Mouse (Mus musculus): ENCODE data around the gene Elmo2. TPM values are rescaled to one million over a fixed set of nuclear protein-coding genes. Genes with fewer than 3 reads are reported as not detected.

Elmo2 gene
- polyA plus RNA-seq, 1 experiment: 56.3 TPM

DNA sequence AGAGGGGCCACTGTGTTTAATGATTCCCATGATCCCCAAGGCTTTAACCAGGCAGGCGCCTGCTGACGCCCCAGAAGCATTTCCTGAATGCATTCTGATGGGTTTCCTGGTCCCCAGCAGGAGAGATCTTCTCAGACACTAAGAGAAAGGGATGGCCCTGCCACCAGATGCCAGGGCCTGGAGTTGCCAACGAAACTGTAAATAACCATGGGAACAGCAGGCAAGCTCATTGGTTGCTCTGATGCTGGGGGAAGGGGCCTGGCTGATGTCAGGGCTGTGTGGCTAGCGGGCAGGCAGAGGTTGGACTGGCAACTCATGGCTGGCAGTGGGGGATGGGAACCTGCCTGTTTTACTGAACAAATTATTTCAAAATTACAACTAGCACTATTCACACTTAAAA, 52.7 kb downstream of the Elmo2 start:
- 62% methylated on average over 4 of the region's 4 CpGs for WGBS
- no peak overlapping the region for H3K4me3 ChIP-seq (ENCODE audit: insufficient read depth, low read depth, low read length)
- H3K27ac ChIP-seq (ENCODE audit: insufficient read depth, low read depth, low read length): no peak overlapping the region
- H3K27me3 ChIP-seq (replicated peaks; ENCODE audit: control insufficient read depth, insufficient read depth, low read length): no peaks in the 10 kb centered on the region
- no peaks in the 10 kb centered on the region for H3K4me1 ChIP-seq (ENCODE audit: control insufficient read depth, insufficient read depth, low read length)
- TF ChIP-seq CTCF (conservative IDR thresholded peaks at IDR 0.05; ENCODE audit: insufficient read depth, insufficient read length, low read depth, low read length): no peak
- TF ChIP-seq POLR2A (IDR thresholded peaks at IDR 0.05; ENCODE audit: low read depth, low read length): no peak
- DNase-seq: no peak
- no peaks in the 10 kb centered on the region for H3K36me3 ChIP-seq (ENCODE audit: control insufficient read depth, insufficient read depth, low read length)

DNA sequence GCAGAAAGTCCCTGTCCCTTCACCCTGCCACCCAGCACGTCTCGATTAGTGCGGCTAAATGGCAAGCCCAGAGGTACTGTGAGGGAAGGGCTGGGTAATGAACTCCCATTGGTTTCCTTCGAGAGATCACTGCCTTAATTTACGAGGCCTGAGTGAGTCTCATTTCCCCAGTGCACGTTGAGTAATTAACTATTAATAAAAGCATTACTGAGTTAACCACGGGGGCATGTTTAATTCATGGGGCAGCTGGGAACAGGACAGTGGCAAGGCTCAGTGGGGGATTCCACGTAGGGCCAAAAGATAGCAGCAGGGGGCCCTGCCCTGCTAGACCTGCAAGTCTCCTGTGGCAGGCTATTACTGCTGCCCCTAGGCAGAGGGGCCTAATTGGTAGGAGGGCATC, 55.0 kb downstream of the Elmo2 start:
- no peak for DNase-seq
- Histone ChIP-seq H3K4me3 (ENCODE audit: insufficient read depth, low read depth, low read length) (no peak overlapping the region), H3K27ac (ENCODE audit: insufficient read depth, low read depth, low read length) (no peak overlapping the region), H3K27me3 (replicated peaks; ENCODE audit: control insufficient read depth, insufficient read depth, low read length) (no peaks in the 10 kb centered on the region), H3K36me3 (ENCODE audit: control insufficient read depth, insufficient read depth, low read length) (no peaks in the 10 kb centered on the region), H3K4me1 (ENCODE audit: control insufficient read depth, insufficient read depth, low read length) (no peaks in the 10 kb centered on the region)
- TF ChIP-seq POLR2A (IDR thresholded peaks at IDR 0.05; ENCODE audit: low read depth, low read length) (no peak), CTCF (conservative IDR thresholded peaks at IDR 0.05; ENCODE audit: insufficient read depth, insufficient read length, low read depth, low read length) (no peak)
- WGBS: 12% methylated on average over 8 of the region's 8 CpGs

DNA sequence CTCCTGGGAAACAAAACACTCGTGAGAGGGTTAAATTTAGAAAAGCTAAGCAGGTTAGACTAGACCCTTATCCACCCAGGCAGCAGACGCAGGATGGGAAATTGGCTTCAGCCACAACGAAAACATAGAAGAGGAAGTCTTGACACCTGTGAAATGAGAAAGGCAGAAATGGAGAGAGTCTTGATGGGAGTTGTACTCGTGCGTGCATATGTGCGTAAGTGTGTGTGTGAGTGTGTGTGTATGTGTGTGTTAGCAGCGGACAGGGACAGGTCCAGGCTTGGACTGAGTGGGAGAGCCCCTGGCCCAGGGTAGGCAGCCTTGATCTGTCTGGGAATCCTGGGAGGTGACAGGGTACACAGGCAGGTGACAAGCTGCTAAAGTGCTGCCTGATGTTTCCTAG, 55.4 kb downstream of the Elmo2 start:
- Histone ChIP-seq H3K4me1 (ENCODE audit: control insufficient read depth, insufficient read depth, low read length) (no peaks in the 10 kb centered on the region), H3K36me3 (ENCODE audit: control insufficient read depth, insufficient read depth, low read length) (no peaks in the 10 kb centered on the region), H3K27ac (ENCODE audit: insufficient read depth, low read depth, low read length) (no peak overlapping the region), H3K27me3 (replicated peaks; ENCODE audit: control insufficient read depth, insufficient read depth, low read length) (no peaks in the 10 kb centered on the region), H3K4me3 (ENCODE audit: insufficient read depth, low read depth, low read length) (no peak overlapping the region)
- WGBS: 34% methylated on average over 7 of the region's 7 CpGs
- no peak for TF ChIP-seq CTCF (conservative IDR thresholded peaks at IDR 0.05; ENCODE audit: insufficient read depth, insufficient read length, low read depth, low read length)
- no peak for TF ChIP-seq POLR2A (IDR thresholded peaks at IDR 0.05; ENCODE audit: low read depth, low read length)
- DNase-seq: no peak

GRCm38 (mm10) chr2:165266739-165267138, 59.5 kb downstream of the Elmo2 start:
- no peaks in the 10 kb centered on the region for H3K4me1 ChIP-seq (ENCODE audit: control insufficient read depth, insufficient read depth, low read length)
- no peaks in the 10 kb centered on the region for H3K36me3 ChIP-seq (ENCODE audit: control insufficient read depth, insufficient read depth, low read length)
- no peak for TF ChIP-seq CTCF (conservative IDR thresholded peaks at IDR 0.05; ENCODE audit: insufficient read depth, insufficient read length, low read depth, low read length)
- no peak for TF ChIP-seq POLR2A (IDR thresholded peaks at IDR 0.05; ENCODE audit: low read depth, low read length)
- 17% methylated on average over 12 of the region's 12 CpGs for WGBS
- H3K27ac ChIP-seq (ENCODE audit: insufficient read depth, low read depth, low read length): no peak overlapping the region
- DNase-seq: no peak
- H3K4me3 ChIP-seq (ENCODE audit: insufficient read depth, low read depth, low read length): no peak overlapping the region
- no peaks in the 10 kb centered on the region for H3K27me3 ChIP-seq (replicated peaks; ENCODE audit: control insufficient read depth, insufficient read depth, low read length)

DNA sequence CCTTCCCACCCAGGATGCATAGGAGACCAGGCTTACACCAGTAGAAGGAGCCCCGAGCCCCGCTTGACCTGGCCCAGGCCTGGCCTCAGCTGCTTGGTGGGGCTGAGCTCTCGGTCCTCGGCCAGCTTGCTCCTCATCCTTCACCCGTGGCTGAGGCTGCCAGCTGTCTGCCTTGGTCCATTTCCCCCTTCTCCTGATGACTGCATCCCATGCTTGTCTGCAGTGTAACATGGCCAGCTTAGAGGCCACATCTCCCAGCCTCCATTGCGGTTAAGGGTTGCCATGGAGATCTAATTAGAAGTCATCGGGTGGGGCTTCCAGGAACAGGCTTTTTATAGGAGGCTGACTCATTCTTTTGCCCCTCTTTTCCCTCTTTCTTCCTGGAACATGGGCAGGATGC, 62.4 kb downstream of the Elmo2 start:
- WGBS: 41% methylated on average over 7 of the region's 7 CpGs
- TF ChIP-seq CTCF (conservative IDR thresholded peaks at IDR 0.05; ENCODE audit: insufficient read depth, insufficient read length, low read depth, low read length) (no peak), POLR2A (IDR thresholded peaks at IDR 0.05; ENCODE audit: low read depth, low read length) (no peak)
- Histone ChIP-seq H3K4me3 (ENCODE audit: insufficient read depth, low read depth, low read length) (no peak overlapping the region), H3K4me1 (ENCODE audit: control insufficient read depth, insufficient read depth, low read length) (no peaks in the 10 kb centered on the region), H3K27me3 (replicated peaks; ENCODE audit: control insufficient read depth, insufficient read depth, low read length) (no peaks in the 10 kb centered on the region), H3K27ac (ENCODE audit: insufficient read depth, low read depth, low read length) (no peak overlapping the region), H3K36me3 (ENCODE audit: control insufficient read depth, insufficient read depth, low read length) (no peaks in the 10 kb centered on the region)
- DNase-seq: no peak

DNA sequence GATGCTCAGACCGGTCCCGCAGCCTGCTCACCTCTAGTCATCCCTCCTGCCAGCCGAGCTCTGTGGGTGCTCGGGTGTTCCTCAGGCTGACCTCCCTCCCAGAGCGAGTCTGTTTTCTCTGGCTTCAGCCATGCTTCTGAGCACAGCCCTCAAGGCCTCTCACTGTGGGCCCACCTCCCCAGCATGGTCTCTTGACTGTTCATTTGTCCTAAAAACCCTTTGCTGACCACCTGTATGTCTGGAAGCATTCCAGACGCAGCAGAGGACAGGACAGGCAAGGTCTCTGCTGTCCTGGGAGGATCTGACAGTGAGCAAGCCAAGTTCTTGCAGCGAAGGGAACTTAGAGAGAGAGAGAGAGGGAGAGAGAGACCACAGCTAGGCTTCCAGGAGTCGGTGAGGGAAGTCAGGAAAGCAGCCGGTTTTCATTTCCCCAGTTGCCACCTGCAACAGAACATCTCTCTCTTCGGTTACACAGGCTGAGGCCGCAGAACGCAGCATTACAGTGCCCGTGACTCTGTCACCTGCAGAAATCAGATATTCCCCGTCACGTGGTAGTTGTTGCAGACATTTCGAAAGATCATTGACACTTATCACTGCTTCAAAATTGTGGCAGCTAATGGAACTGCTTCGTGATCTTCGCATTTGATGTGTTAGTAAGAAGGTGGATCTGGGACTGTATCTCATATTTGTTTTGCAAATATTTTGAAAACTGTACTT, 63.8 kb downstream of the Elmo2 start:
- 60% methylated on average over 18 of the region's 18 CpGs for WGBS
- Histone ChIP-seq H3K27ac (ENCODE audit: insufficient read depth, low read depth, low read length) (no peak overlapping the region), H3K27me3 (replicated peaks; ENCODE audit: control insufficient read depth, insufficient read depth, low read length) (no peaks in the 10 kb centered on the region), H3K36me3 (ENCODE audit: control insufficient read depth, insufficient read depth, low read length) (no peaks in the 10 kb centered on the region), H3K4me1 (ENCODE audit: control insufficient read depth, insufficient read depth, low read length) (no peaks in the 10 kb centered on the region), H3K4me3 (ENCODE audit: insufficient read depth, low read depth, low read length) (no peak overlapping the region)
- no peak for TF ChIP-seq POLR2A (IDR thresholded peaks at IDR 0.05; ENCODE audit: low read depth, low read length)
- no peak for TF ChIP-seq CTCF (conservative IDR thresholded peaks at IDR 0.05; ENCODE audit: insufficient read depth, insufficient read length, low read depth, low read length)
- no peak for DNase-seq

GRCm38 (mm10) chr2:165259859-165260258, 66.4 kb downstream of the Elmo2 start:
- no peak for DNase-seq
- 58% methylated on average over 8 of the region's 8 CpGs for WGBS
- H3K4me3 ChIP-seq (ENCODE audit: insufficient read depth, low read depth, low read length): no peak overlapping the region
- TF ChIP-seq CTCF (conservative IDR thresholded peaks at IDR 0.05; ENCODE audit: insufficient read depth, insufficient read length, low read depth, low read length): no peak
- H3K27ac ChIP-seq (ENCODE audit: insufficient read depth, low read depth, low read length): no peak overlapping the region
- H3K27me3 ChIP-seq (replicated peaks; ENCODE audit: control insufficient read depth, insufficient read depth, low read length): no peaks in the 10 kb centered on the region
- no peaks in the 10 kb centered on the region for H3K36me3 ChIP-seq (ENCODE audit: control insufficient read depth, insufficient read depth, low read length)
- no peaks in the 10 kb centered on the region for H3K4me1 ChIP-seq (ENCODE audit: control insufficient read depth, insufficient read depth, low read length)
